Mouse (Mus musculus) stomach, embryonic 16.5 days (tissue): ENCODE results near the gene Draxin. TPM values are rescaled to one million over a fixed set of nuclear protein-coding genes. Genes with fewer than 3 reads are reported as not detected.
"Not testable (repeated sequence)": the region's sequence is repeated elsewhere in the genome, so short reads cannot be mapped to it uniquely, and the experiment has no call there.

ENCODE experiments used
- ATAC-seq: fragments of 200-750 bp; cut with Nextera tagmentation; 2 replicates; pipeline ENCODE4 v1.8.0; 2017; ENCODE audit warnings: moderate number of reproducible peaks, moderate TSS enrichment; ENCODE audit not compliant: insufficient read depth, low FRiP score
- H3K27ac ChIP-seq: fragments of 300-500 bp; sonication (generic); 2 replicates; pipeline ENCODE4 v1.5.1; 2014; ENCODE audit warnings: low read length
- H3K27me3 ChIP-seq: fragments of 300-500 bp; sonication (generic); 2 replicates; pipeline ENCODE4 v1.6.1; 2014; ENCODE audit warnings: low read length, control low read depth, mixed read lengths; ENCODE audit not compliant: control insufficient read depth, insufficient read depth
- H3K36me3 ChIP-seq: fragments of 300-500 bp; sonication (generic); 2 replicates; pipeline ENCODE4 v1.6.1; 2014; ENCODE audit warnings: low read length; ENCODE audit not compliant: control insufficient read depth, insufficient read depth
- H3K4me1 ChIP-seq: fragments of 300-500 bp; sonication (generic); 2 replicates; pipeline ENCODE4 v1.6.1; 2014; ENCODE audit warnings: low read length, control low read depth, mixed read lengths; ENCODE audit not compliant: control insufficient read depth, insufficient read depth
- H3K4me2 ChIP-seq: fragments of 300-500 bp; sonication (generic); 2 replicates; pipeline ENCODE4 v1.6.1; 2014; ENCODE audit warnings: low read depth, low read length, mixed read lengths
- H3K4me3 ChIP-seq: fragments of 300-500 bp; sonication (generic); replicated peaks from 2 replicates; pipeline ENCODE4 v1.5.1; 2014; ENCODE audit warnings: mild to moderate bottlenecking, low read length
- H3K9ac ChIP-seq: fragments of 300-500 bp; sonication (generic); 2 replicates; pipeline ENCODE4 v1.6.1; 2014; ENCODE audit warnings: low read length
- H3K9me3 ChIP-seq: fragments of 300-500 bp; sonication (generic); replicated peaks from 2 replicates; pipeline ENCODE4 v1.6.1; 2016; ENCODE audit warnings: low read length, control low read depth; ENCODE audit not compliant: control insufficient read depth
- WGBS: fragments of 180-500 bp; shearing (Covaris S2); extraction: QIAGEN DNeasy Blood & Tissue Kit; methylation state at CpG from one replicate; pipeline ENCODE4 v1.1.7; 2014; 5-methylcytosine and 5-hydroxymethylcytosine counted together
- polyA plus RNA-seq: library from polyadenylated mRNA; unstranded; fragments of >200 nt; fragmentation: Nextera tagmentation; extraction: Ambion mirVana; gene quantifications from 2 replicates; pipeline ENCODE4 v1.2.1, GENCODE M21; 2015

Gene Draxin
- polyA plus RNA-seq = 0.04 and 0.06 TPM in 2 replicates

GRCm38 (mm10) chr4:148130561-148131413 lies at the start of gene Draxin:
Draxin (minus strand) TSS chr4:148130698.
- no peak within 1 kb of the TSS for H3K27ac ChIP-seq

GRCm38 (mm10) chr4:148177716-148178115 lies 47.2 kb upstream of the Draxin start:
- Histone ChIP-seq H3K9ac (no peak overlapping the region), H3K4me2 (no peak overlapping the region), H3K27ac (no peak overlapping the region), H3K36me3 (no peaks in the 10 kb centered on the region), H3K27me3 (peaks cover 35% of the 10 kb centered on the region), H3K9me3 (no peaks in the 10 kb centered on the region), H3K4me3 (no peak overlapping the region), H3K4me1 (no peaks in the 10 kb centered on the region)
- ATAC-seq = no peak

More at GRCm38 (mm10) chr4:148130561-148131413, at the start of gene Draxin:
- ATAC-seq = peak; percentile 92
- Histone ChIP-seq H3K9me3 (no peaks in the 10 kb centered on the region), H3K4me1 (peaks cover 5% of the 10 kb centered on the region; the same call in 1 of the 2 replicates), H3K27me3 (peaks cover 32% of the 10 kb centered on the region), H3K9ac (peak within 1 kb of the TSS; percentile 71), H3K4me2 (peak within 1 kb of the TSS; percentile 98), H3K36me3 (no peaks in the 10 kb centered on the region), H3K4me3 (peak within 1 kb of the TSS; percentile 66)
- under 1% methylated on average over 80 of the region's 87 CpGs for WGBS

GRCm38 (mm10) chr4:148176603-148177002 lies 46.1 kb upstream of the Draxin start:
- H3K27ac ChIP-seq, H3K4me1 ChIP-seq, H3K9ac ChIP-seq, H3K36me3 ChIP-seq, ATAC-seq, H3K9me3 ChIP-seq, H3K4me2 ChIP-seq, H3K4me3 ChIP-seq: not testable (repeated sequence)
- H3K27me3 ChIP-seq = peaks cover 45% of the 10 kb centered on the region
- WGBS = 56% methylated on average over 5 of the region's 6 CpGs

- H3K9ac ChIP-seq = no peak overlapping the region
- H3K27me3 ChIP-seq = peaks cover 58% of the 10 kb centered on the region
- H3K4me3 ChIP-seq = no peak overlapping the region
- H3K4me1 ChIP-seq = no peaks in the 10 kb centered on the region
- H3K4me2 ChIP-seq = no peak overlapping the region
- 18% methylated on average over 12 of the region's 12 CpGs for WGBS
- no peak overlapping the region for H3K27ac ChIP-seq
- H3K9me3 ChIP-seq = no peaks in the 10 kb centered on the region
- no peaks in the 10 kb centered on the region for H3K36me3 ChIP-seq
- no peak for ATAC-seq
These were observed 44.0 kb upstream of the Draxin start for GRCm38 (mm10) chr4:148174495-148174862.

GRCm38 (mm10) chr4:148173811-148174494 lies 43.5 kb upstream of the Draxin start:
- Histone ChIP-seq H3K4me1 (no peaks in the 10 kb centered on the region), H3K36me3 (no peaks in the 10 kb centered on the region), H3K27ac (no peak overlapping the region), H3K4me2 (no peak overlapping the region), H3K27me3 (peaks cover 60% of the 10 kb centered on the region), H3K9ac (no peak overlapping the region), H3K4me3 (no peak overlapping the region), H3K9me3 (no peaks in the 10 kb centered on the region)
- no peak for ATAC-seq
- WGBS = 2% methylated on average over 30 of the region's 30 CpGs

DNA sequence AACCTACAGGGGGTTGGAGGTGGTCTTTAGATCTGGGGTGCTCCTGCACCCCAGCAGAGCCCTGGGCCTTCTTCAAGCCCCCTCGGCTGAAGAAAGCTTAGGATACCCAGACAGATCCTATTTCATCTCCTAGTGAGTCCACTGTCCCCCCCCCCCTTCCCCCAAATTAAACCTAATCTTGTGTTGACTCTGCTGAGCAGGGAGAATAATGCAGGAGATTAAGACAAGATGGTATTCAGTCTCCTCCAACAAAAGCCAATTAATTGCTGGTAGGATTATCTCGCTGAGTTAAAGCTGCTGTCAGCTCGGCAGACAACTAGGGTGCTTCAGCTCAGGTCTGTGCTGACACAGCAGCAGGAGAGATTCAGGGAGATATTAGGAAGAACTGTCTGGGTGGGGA lies 40.8 kb upstream of the Draxin start:
- ATAC-seq = no peak
- H3K4me1 ChIP-seq = no peaks in the 10 kb centered on the region
- no peak overlapping the region for H3K4me2 ChIP-seq
- no peaks in the 10 kb centered on the region for H3K36me3 ChIP-seq
- peaks cover 72% of the 10 kb centered on the region for H3K27me3 ChIP-seq
- no peak overlapping the region for H3K4me3 ChIP-seq
- WGBS = 40% methylated on average over 3 of the region's 3 CpGs
- no peak overlapping the region for H3K9ac ChIP-seq
- H3K9me3 ChIP-seq = no peaks in the 10 kb centered on the region
- H3K27ac ChIP-seq = no peak overlapping the region

DNA sequence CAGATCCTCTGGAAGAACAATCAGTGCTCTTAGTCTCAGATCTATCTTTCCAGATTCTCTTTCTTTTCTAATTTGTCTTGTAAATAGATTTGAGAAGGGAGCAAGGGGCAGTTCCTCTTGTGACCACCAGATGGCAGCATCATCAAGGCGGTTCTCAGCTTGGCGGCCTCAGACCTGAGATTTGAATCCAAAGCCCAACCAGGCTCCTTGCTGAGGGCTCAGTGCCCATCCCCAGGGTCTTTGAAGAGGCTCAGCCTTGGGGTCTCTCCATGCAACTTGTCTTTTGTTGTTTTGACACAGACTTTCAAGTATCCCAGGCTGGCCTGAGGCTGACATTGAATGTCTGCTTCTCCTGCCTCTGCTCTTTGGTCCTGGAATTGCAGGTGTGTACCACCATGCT lies 40.3 kb upstream of the Draxin start:
- Histone ChIP-seq H3K27me3 (peaks cover 72% of the 10 kb centered on the region), H3K27ac (no peak overlapping the region), H3K4me2 (no peak overlapping the region), H3K9ac (no peak overlapping the region), H3K4me3 (no peak overlapping the region), H3K9me3 (no peaks in the 10 kb centered on the region), H3K4me1 (no peaks in the 10 kb centered on the region), H3K36me3 (no peaks in the 10 kb centered on the region)
- no peak for ATAC-seq
- 5% methylated on average over 2 of the region's 2 CpGs for WGBS

DNA sequence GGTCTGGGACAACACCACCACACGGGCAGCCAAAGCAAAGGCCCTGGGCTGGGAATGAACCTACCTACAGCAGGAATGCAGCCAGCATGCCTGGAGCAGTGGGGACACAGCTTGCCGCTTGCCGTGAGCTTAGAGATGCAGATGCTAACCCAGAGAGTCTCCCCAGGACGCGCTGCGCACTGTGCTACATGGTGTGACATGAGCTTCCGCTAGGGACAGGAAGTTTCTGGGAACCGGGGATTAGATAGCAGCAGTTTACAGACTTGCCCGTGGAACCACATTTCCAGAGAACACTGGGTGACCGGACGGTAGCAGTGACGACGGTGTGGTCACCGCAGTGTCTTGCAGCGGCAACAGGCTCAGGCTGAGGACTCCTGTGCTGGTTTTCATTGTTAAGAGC lies 39.1 kb upstream of the Draxin start:
- 27% methylated on average over 15 of the region's 15 CpGs for WGBS
- Histone ChIP-seq H3K4me3 (no peak overlapping the region), H3K27ac (no peak overlapping the region), H3K4me2 (no peak overlapping the region), H3K36me3 (no peaks in the 10 kb centered on the region), H3K9me3 (no peaks in the 10 kb centered on the region), H3K27me3 (peaks cover 72% of the 10 kb centered on the region), H3K4me1 (peaks cover under 1% of the 10 kb centered on the region; the same call in 1 of the 2 replicates), H3K9ac (no peak overlapping the region)
- no peak; the same call in 1 of the 2 replicates for ATAC-seq

DNA sequence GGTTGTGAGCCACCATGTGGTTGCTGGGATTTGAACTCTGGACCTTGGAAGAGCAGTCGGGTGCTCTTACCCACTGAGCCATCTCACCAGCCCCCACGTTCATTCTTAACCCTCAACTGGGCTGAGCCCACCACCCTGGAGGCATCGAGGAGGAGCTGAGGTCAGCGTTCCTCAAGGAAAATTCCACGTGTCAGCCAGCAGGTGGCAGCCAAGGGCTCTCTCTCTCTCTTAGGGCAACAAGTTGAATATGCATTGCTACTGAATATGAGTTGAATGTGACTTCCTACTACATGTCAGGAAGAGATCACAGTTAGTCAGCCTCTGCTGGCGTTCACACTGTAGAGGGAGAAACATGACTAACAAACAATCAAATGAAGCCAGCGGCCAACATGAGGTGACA lies 37.8 kb upstream of the Draxin start:
- peaks cover 73% of the 10 kb centered on the region for H3K27me3 ChIP-seq

More for the DNA sequence above, 37.8 kb upstream of the Draxin start:
- Histone ChIP-seq H3K4me2 (no peak overlapping the region), H3K4me1 (peaks cover 9% of the 10 kb centered on the region; the same call in 1 of the 2 replicates), H3K9me3 (no peaks in the 10 kb centered on the region), H3K9ac (no peak overlapping the region), H3K4me3 (no peak overlapping the region), H3K27ac (no peak overlapping the region), H3K36me3 (no peaks in the 10 kb centered on the region)
- ATAC-seq = no peak
- WGBS = 21% methylated on average over 7 of the region's 7 CpGs
